Mouse (Mus musculus) kidney, adult 2 months (tissue): Measurements from ENCODE around the gene Cs. TPM values are rescaled to one million over a fixed set of nuclear protein-coding genes. Genes with fewer than 3 reads are reported as not detected.

Experiments
- DNase-seq: peaks from one replicate; pipeline ENCODE4 v3.0.0; 2021
- H3K27ac ChIP-seq: fragments of 200-500 bp; 2 replicates; pipeline ENCODE4 v1.5.1; 2012; ENCODE audit warnings: low read depth, low read length, control low read depth, inconsistent platforms; ENCODE audit not compliant: insufficient read depth
- H3K27me3 ChIP-seq: fragments of 200-500 bp; replicated peaks from 2 replicates; pipeline ENCODE4 v1.6.1; 2012; ENCODE audit warnings: mild to moderate bottlenecking, moderate library complexity, low read length, inconsistent platforms; ENCODE audit not compliant: control insufficient read depth, insufficient read depth
- H3K36me3 ChIP-seq: fragments of 200-500 bp; 2 replicates; pipeline ENCODE4 v1.6.1; 2012; ENCODE audit warnings: mild to moderate bottlenecking, moderate library complexity, low read length, inconsistent platforms; ENCODE audit not compliant: control insufficient read depth, insufficient read depth
- H3K4me1 ChIP-seq: fragments of 200-500 bp; 2 replicates; pipeline ENCODE4 v1.6.1; 2011; ENCODE audit warnings: low read length; ENCODE audit not compliant: control insufficient read depth, insufficient read depth
- H3K4me3 ChIP-seq: fragments of 200-500 bp; 2 replicates; pipeline ENCODE4 v1.5.1; 2011; ENCODE audit warnings: mild to moderate bottlenecking, low read depth, low read length, control low read depth; ENCODE audit not compliant: insufficient read depth
- CTCF ChIP-seq: fragments of 200-500 bp; conservative IDR thresholded peaks from 2 replicates; pipeline ENCODE4 v1.5.1; 2011; ENCODE audit warnings: low read depth, mild to moderate bottlenecking, control low read depth, low read length, moderate library complexity, mixed read lengths; ENCODE audit not compliant: insufficient read depth, insufficient read length
- POLR2A ChIP-seq: fragments of 200-500 bp; IDR thresholded peaks from one replicate; pipeline ENCODE4 v1.6.1; 2011; ENCODE audit warnings: low read depth, low read length, control low read depth
- WGBS: fragments of 180-500 bp; shearing (Covaris S2); methylation state at CpG from one replicate; pipeline ENCODE4 v1.1.7; 2018; 5-methylcytosine and 5-hydroxymethylcytosine counted together
- polyA plus RNA-seq: library from polyadenylated mRNA; depleted of rRNA; stranded (reverse); fragments of >200 nt; gene quantifications from 2 replicates; pipeline ENCODE4 v1.2.3, GENCODE M21; 2012; rRNA removed

The Cs gene
- polyA plus RNA-seq, 1 experiment: 273 TPM

GRCm38 (mm10) chr10:128408591-128409535 lies 71.3 kb downstream of the Cs start:
- 14% methylated on average over 35 of the region's 35 CpGs for WGBS

GRCm38 (mm10) chr10:128409692-128410559 lies 72.4 kb downstream of the Cs start:
- Histone ChIP-seq H3K4me3 (peak overlapping the region; percentile 94), H3K4me1 (peaks cover 13% of the 10 kb centered on the region), H3K27me3 (no peaks in the 10 kb centered on the region), H3K27ac (peak overlapping the region; percentile 84), H3K36me3 (no peaks in the 10 kb centered on the region)
- peak; percentile 62 for TF ChIP-seq CTCF
- TF ChIP-seq POLR2A: no peak
- peak; percentile 99 for DNase-seq
- WGBS: 3% methylated on average over 36 of the region's 36 CpGs

More at GRCm38 (mm10) chr10:128408591-128409535, 71.3 kb downstream of the Cs start:
- Histone ChIP-seq H3K27ac (peak overlapping the region; percentile 18; the same call in 1 of the 2 replicates), H3K27me3 (no peaks in the 10 kb centered on the region), H3K4me1 (peaks cover 13% of the 10 kb centered on the region), H3K4me3 (peak overlapping the region; percentile 94), H3K36me3 (no peaks in the 10 kb centered on the region)
- TF ChIP-seq POLR2A: no peak
- TF ChIP-seq CTCF: no peak
- DNase-seq: peak; percentile 29

GRCm38 (mm10) chr10:128410560-128410845 lies 73.0 kb downstream of the Cs start:
- DNase-seq: peak; percentile 36
- Histone ChIP-seq H3K36me3 (no peaks in the 10 kb centered on the region), H3K27ac (peak overlapping the region; percentile 84), H3K27me3 (no peaks in the 10 kb centered on the region), H3K4me1 (peaks cover 13% of the 10 kb centered on the region), H3K4me3 (peak overlapping the region; percentile 47)
- 11% methylated on average over 4 of the region's 4 CpGs for WGBS
- TF ChIP-seq CTCF (no peak), POLR2A (no peak)

GRCm38 (mm10) chr10:128411211-128412054 lies 73.9 kb downstream of the Cs start, which contains the start of the genes Nabp2 and Rnf41:
Gene Nabp2, minus strand, starts transcription at chr10:128411492.
Gene Rnf41, plus strand, starts transcription at chr10:128411657.
- Histone ChIP-seq H3K4me3 (peak within 1 kb of the TSS; percentile 69), H3K4me1 (peaks cover 13% of the 10 kb centered on the region), H3K27me3 (no peaks in the 10 kb centered on the region), H3K36me3 (no peaks in the 10 kb centered on the region; the same call in 1 of the 2 replicates), H3K27ac (peak within 1 kb of the TSS; percentile 84)
- peak; percentile 98 for DNase-seq
- peak; percentile 80 for TF ChIP-seq POLR2A
- no peak for TF ChIP-seq CTCF
- under 1% methylated on average over 46 of the region's 50 CpGs for WGBS

GRCm38 (mm10) chr10:128412055-128412381 lies 74.5 kb downstream of the Cs start:
- under 1% methylated on average over 14 of the region's 14 CpGs for WGBS
- Histone ChIP-seq H3K27ac (peak overlapping the region; percentile 24), H3K36me3 (no peaks in the 10 kb centered on the region; the same call in 1 of the 2 replicates), H3K4me1 (peaks cover 13% of the 10 kb centered on the region), H3K4me3 (peak overlapping the region; percentile 69), H3K27me3 (no peaks in the 10 kb centered on the region)
- TF ChIP-seq CTCF (no peak), POLR2A (no peak)
- peak; percentile 50 for DNase-seq

Other genes with a start within 250 kb of the Cs start
- 21.6 and 22.5 TPM in 2 replicates for gene Baz2a, start 246.2 kb upstream of the Cs start, polyA plus RNA-seq
- 69.0 and 70.1 TPM in 2 replicates for gene Rbms2, start 157.4 kb upstream of the Cs start, polyA plus RNA-seq
- 0.33 and 0.61 TPM in 2 replicates for gene Gls2, start 143.3 kb upstream of the Cs start, polyA plus RNA-seq
- gene Spryd4, start 125.9 kb upstream of the Cs start, polyA plus RNA-seq: 15.5 and 17.3 TPM in 2 replicates
- gene Mip, start 111.9 kb upstream of the Cs start, polyA plus RNA-seq: not detected in 2 replicates
- gene Timeless, start 105.7 kb upstream of the Cs start, polyA plus RNA-seq: 2.7 and 3.8 TPM in 2 replicates
- not detected in 2 replicates for gene Apon, start 83.6 kb upstream of the Cs start, polyA plus RNA-seq
- 0.08 and 0.30 TPM in 2 replicates for gene Apof, start 69.1 kb upstream of the Cs start, polyA plus RNA-seq
- 18.6 TPM in 2 replicates for gene Stat2, start 67.2 kb upstream of the Cs start, polyA plus RNA-seq
- gene Il23a, start 39.0 kb upstream of the Cs start, polyA plus RNA-seq: 0.05 and 0.10 TPM in 2 replicates
- gene Pan2, start 34.4 kb upstream of the Cs start, polyA plus RNA-seq: 18.1 and 21.1 TPM in 2 replicates
- gene Cnpy2, start 15.3 kb upstream of the Cs start, polyA plus RNA-seq: 90.8 and 118 TPM in 2 replicates
- 58.7 and 72.3 TPM in 2 replicates for gene Coq10a, start 31.3 kb downstream of the Cs start, polyA plus RNA-seq
- 21.5 and 22.5 TPM in 2 replicates for gene Ankrd52, start 39.4 kb downstream of the Cs start, polyA plus RNA-seq
- gene Slc39a5, start 63.5 kb downstream of the Cs start, polyA plus RNA-seq: 114 and 137 TPM in 2 replicates
- gene Nabp2, start 73.8 kb downstream of the Cs start, polyA plus RNA-seq: 33.2 and 37.8 TPM in 2 replicates
- gene Rnf41, start 73.9 kb downstream of the Cs start, polyA plus RNA-seq: 19.5 and 19.6 TPM in 2 replicates
- gene Smarcc2, start 121.5 kb downstream of the Cs start, polyA plus RNA-seq: 81.3 and 81.4 TPM in 2 replicates
- 897 and 1,416 TPM in 2 replicates for gene Myl6, start 156.4 kb downstream of the Cs start, polyA plus RNA-seq
- 8.4 and 10.6 TPM in 2 replicates for gene Myl6b, start 161.0 kb downstream of the Cs start, polyA plus RNA-seq
- 24.5 and 25.5 TPM in 2 replicates for gene Esyt1, start 188.1 kb downstream of the Cs start, polyA plus RNA-seq
- gene Zc3h10, start 210.0 kb downstream of the Cs start, polyA plus RNA-seq: 10.0 and 11.3 TPM in 2 replicates
- gene Rpl41, start 211.6 kb downstream of the Cs start, polyA plus RNA-seq: 1,799 and 2,275 TPM in 2 replicates
- 18.5 and 25.1 TPM in 2 replicates for gene Pa2g4, start 228.3 kb downstream of the Cs start, polyA plus RNA-seq